Mouse (Mus musculus) heart, embryonic 10.5 days (tissue): ENCODE data around the gene Cdon. TPM values are rescaled to one million over a fixed set of nuclear protein-coding genes. Genes with fewer than 3 reads are reported as not detected.
A peak's percentile ranks its signal among the peaks of the same experiment; 100 is the strongest.
"Not testable (repeated sequence)": the region's sequence is repeated elsewhere in the genome, so short reads cannot be mapped to it uniquely, and the experiment has no call there.

Source experiments
- DNase-seq: peaks from one replicate; pipeline ENCODE4 v3.0.0-alpha.2; 2017; ENCODE audit warnings: low spot score
- H3K27ac ChIP-seq: fragments of 300-500 bp; sonication (generic); 2 replicates; pipeline ENCODE4 v1.5.1; 2016; ENCODE audit warnings: mild to moderate bottlenecking
- H3K27me3 ChIP-seq: fragments of 300-500 bp; sonication (generic); 2 replicates; pipeline ENCODE4 v1.6.1; 2016; ENCODE audit warnings: mild to moderate bottlenecking; ENCODE audit not compliant: poor library complexity, insufficient read depth, severe bottlenecking
- H3K36me3 ChIP-seq: fragments of 300-500 bp; sonication (generic); 2 replicates; pipeline ENCODE4 v1.6.1; 2016; ENCODE audit warnings: mild to moderate bottlenecking, moderate library complexity
- H3K4me1 ChIP-seq: fragments of 300-500 bp; sonication (generic); 2 replicates; pipeline ENCODE4 v1.6.1; 2016; ENCODE audit warnings: mild to moderate bottlenecking
- H3K4me3 ChIP-seq: fragments of 300-500 bp; sonication (generic); 2 replicates; pipeline ENCODE4 v1.5.1; 2016; ENCODE audit warnings: mild to moderate bottlenecking, moderate library complexity
- H3K9me3 ChIP-seq: fragments of 300-500 bp; sonication (generic); 2 replicates; pipeline ENCODE4 v1.6.1; 2016; ENCODE audit warnings: mild to moderate bottlenecking, moderate library complexity
- WGBS: fragments of 180-500 bp; shearing (Covaris S2); methylation state at CpG from one replicate; pipeline ENCODE4 v1.1.7; 2016; 5-methylcytosine and 5-hydroxymethylcytosine counted together
- polyA plus RNA-seq: library from polyadenylated mRNA; unstranded; fragments of >200 nt; fragmentation: Nextera tagmentation; extraction: Ambion mirVana; gene quantifications from 2 replicates; pipeline ENCODE4 v1.2.1, GENCODE M21; 2016

Gene Cdon
- polyA plus RNA-seq, 1 experiment from 2014 or later = 6.2 TPM

DNA sequence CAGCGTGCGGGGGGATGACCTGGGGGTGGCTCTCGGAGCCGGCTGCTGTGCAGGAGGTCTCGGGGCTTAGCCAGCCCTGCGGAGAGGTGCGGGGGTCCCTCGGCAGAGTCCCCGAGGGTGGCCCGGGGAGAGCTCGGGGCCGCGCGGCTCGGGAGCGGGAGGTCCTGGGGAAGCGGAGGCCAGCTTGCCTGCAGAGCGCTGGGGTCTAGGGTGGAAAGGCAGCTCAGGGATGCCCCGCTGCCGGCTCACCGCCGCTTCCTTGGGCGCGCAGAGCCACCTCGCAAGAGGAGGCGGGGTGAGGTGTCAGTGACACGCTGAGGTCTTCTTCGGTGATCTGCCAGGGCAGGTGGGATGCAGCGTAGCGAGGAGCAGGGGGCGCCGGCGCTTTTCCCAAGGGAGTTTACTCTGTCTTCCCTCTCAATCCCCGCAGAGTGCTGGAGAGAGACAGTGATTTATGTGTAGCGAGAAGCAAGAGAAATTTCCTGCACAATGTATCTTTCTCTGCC, 855 bp downstream of the Cdon start:
- no peaks in the 10 kb centered on the region for H3K9me3 ChIP-seq
- under 1% methylated on average over 35 of the region's 35 CpGs for WGBS
- peaks cover 23% of the 10 kb centered on the region for H3K4me1 ChIP-seq
- no peaks in the 10 kb centered on the region for H3K36me3 ChIP-seq
- peak overlapping the region; percentile 94 for H3K4me3 ChIP-seq
- DNase-seq = no peak
- H3K27ac ChIP-seq = peak overlapping the region; percentile 99
- H3K27me3 ChIP-seq = no peaks in the 10 kb centered on the region

DNA sequence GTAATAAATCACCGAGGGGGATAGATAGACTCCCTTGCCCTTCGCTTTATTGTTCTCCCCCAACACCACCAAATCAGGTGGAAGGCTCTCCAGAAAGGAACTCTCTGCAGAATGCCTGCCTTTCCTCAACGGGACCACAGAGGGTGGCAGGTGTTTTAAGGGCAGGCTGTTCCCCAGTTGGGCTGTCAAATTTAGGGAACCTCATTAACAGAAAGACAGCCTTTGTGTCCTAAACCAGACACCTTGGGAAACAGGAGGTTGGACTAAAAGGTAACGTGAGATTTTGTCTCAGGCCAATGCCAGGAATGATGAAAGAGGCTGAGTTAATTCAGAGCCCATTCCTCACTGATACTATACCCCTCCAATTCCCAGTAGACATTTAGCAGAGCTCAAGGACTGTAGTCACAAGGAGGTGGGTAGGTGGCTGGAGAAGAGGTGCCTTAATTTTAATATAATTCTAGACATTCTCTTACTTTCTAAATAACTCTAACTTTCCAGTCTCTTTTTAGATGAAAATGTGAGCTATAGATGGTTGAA, 1.5 kb downstream of the Cdon start:
- Histone ChIP-seq H3K4me3 (peak overlapping the region; percentile 94), H3K9me3 (no peaks in the 10 kb centered on the region), H3K36me3 (no peaks in the 10 kb centered on the region), H3K27me3 (no peaks in the 10 kb centered on the region), H3K4me1 (peaks cover 23% of the 10 kb centered on the region), H3K27ac (peak overlapping the region; percentile 99; the same call in 1 of the 2 replicates)
- WGBS = 6% methylated on average over 4 of the region's 4 CpGs
- DNase-seq = no peak

DNA sequence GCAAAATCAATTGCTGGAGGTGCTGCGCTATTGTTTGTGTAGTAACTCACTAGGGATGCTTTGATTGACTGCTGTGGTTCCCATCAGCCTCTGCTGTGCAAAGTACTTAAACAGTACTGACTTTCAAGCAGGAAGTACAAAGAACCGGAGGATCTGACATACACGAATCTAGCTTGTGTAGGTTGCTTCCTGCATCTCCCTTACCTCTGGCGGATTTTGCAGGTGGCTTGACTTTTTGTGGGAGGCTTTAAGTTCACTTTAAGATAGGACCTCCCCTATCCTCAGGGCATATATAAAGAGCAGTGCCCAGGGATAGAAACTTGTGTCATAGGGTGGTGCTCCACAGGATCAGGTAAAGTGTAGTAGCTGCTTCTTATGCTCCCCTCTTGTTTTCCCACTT, 2.3 kb downstream of the Cdon start:
- no peaks in the 10 kb centered on the region for H3K27me3 ChIP-seq
- 56% methylated on average over 4 of the region's 4 CpGs for WGBS
- no peaks in the 10 kb centered on the region for H3K9me3 ChIP-seq
- H3K27ac ChIP-seq = no peak overlapping the region
- H3K36me3 ChIP-seq = no peaks in the 10 kb centered on the region
- DNase-seq = no peak
- peaks cover 23% of the 10 kb centered on the region for H3K4me1 ChIP-seq
- H3K4me3 ChIP-seq = peak overlapping the region; percentile 4; the same call in 1 of the 2 replicates

DNA sequence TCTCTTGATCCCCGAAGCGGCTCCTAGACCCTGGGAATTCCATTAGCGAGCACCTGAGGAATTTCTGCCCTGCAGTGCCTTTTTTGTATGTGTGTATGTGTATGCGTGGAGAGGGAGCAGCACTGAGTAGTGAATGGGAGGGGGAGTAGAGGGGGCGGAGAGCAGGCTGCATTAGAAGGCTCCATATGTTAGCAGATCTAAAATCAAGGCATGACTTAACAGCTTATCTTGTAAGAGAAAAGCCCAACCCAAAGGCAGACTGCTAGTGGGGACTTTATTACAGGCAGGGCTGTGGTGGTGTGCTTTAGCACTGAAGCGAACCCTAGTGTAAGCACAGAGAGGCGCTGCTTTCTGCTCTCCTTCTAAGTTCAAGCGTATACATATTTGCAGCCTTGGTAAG, 3.7 kb downstream of the Cdon start:
- DNase-seq = no peak
- peaks cover 23% of the 10 kb centered on the region for H3K4me1 ChIP-seq
- no peaks in the 10 kb centered on the region for H3K9me3 ChIP-seq
- peak overlapping the region; percentile 42; the same call in 1 of the 2 replicates for H3K4me3 ChIP-seq
- H3K27me3 ChIP-seq = no peaks in the 10 kb centered on the region
- H3K27ac ChIP-seq = peak overlapping the region; percentile 53
- H3K36me3 ChIP-seq = no peaks in the 10 kb centered on the region
- WGBS = 14% methylated on average over 8 of the region's 8 CpGs

GRCm38 (mm10) chr9:35430476-35430875, 9.5 kb downstream of the Cdon start:
- no peaks in the 10 kb centered on the region for H3K9me3 ChIP-seq
- H3K36me3 ChIP-seq = no peaks in the 10 kb centered on the region
- no peak overlapping the region for H3K4me3 ChIP-seq
- H3K27ac ChIP-seq = no peak overlapping the region
- peaks cover 35% of the 10 kb centered on the region for H3K4me1 ChIP-seq
- no peak for DNase-seq
- WGBS = 69% methylated on average over 8 of the region's 8 CpGs
- no peaks in the 10 kb centered on the region for H3K27me3 ChIP-seq

- Histone ChIP-seq H3K9me3 (no peaks in the 10 kb centered on the region), H3K36me3 (no peaks in the 10 kb centered on the region), H3K27ac (no peak overlapping the region), H3K27me3 (no peaks in the 10 kb centered on the region), H3K4me1 (peaks cover 39% of the 10 kb centered on the region), H3K4me3 (no peak overlapping the region)
- 65% methylated on average over 6 of the region's 6 CpGs for WGBS
- DNase-seq = no peak
Measured at GRCm38 (mm10) chr9:35431396-35431795, 10.5 kb downstream of the Cdon start.

- not testable (repeated sequence) for H3K4me3 ChIP-seq, H3K9me3 ChIP-seq, H3K27me3 ChIP-seq, H3K27ac ChIP-seq, DNase-seq, H3K36me3 ChIP-seq
- H3K4me1 ChIP-seq = peaks cover 39% of the 10 kb centered on the region
- WGBS = 43% methylated on average over 3 of the region's 3 CpGs
Measured at GRCm38 (mm10) chr9:35432717-35433297, 11.9 kb downstream of the Cdon start.

DNA sequence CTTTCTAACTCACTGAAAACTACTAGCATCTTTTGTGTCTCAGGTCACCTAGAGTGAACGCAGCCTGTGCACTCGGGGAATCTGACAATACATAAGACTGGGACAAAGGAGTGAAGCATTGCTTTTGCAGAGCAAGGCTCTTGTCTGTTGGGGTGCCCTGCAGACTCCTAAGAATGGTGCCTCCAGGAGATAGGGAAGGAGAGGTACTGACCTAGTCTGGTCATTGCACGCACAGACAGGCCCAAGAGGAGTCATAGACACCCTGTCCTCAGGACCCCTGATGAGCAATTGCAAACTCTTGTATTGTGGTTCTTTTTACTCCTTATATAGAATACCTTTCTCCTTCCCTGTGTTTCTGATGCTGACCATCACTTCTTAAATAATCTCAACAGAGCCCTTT, 13.4 kb downstream of the Cdon start:
- DNase-seq = no peak
- no peaks in the 10 kb centered on the region for H3K36me3 ChIP-seq
- no peak overlapping the region for H3K4me3 ChIP-seq
- H3K4me1 ChIP-seq = peaks cover 39% of the 10 kb centered on the region
- no peaks in the 10 kb centered on the region for H3K9me3 ChIP-seq
- no peaks in the 10 kb centered on the region for H3K27me3 ChIP-seq
- H3K27ac ChIP-seq = 0 out of 2 replicates have a peak overlapping the region, but pooled peaks have one; percentile 22
- 64% methylated on average over 3 of the region's 3 CpGs for whole genome bisulfite sequencing

GRCm38 (mm10) chr9:35435565-35435964, 14.6 kb downstream of the Cdon start:
- Histone ChIP-seq H3K4me1 (peaks cover 35% of the 10 kb centered on the region), H3K27ac (peak overlapping the region; percentile 36; the same call in 1 of the 2 replicates), H3K9me3 (no peaks in the 10 kb centered on the region), H3K27me3 (no peaks in the 10 kb centered on the region), H3K36me3 (no peaks in the 10 kb centered on the region), H3K4me3 (no peak overlapping the region)
- WGBS = 29% methylated on average over 9 of the region's 9 CpGs
- no peak for DNase-seq

- H3K9me3 ChIP-seq = no peaks in the 10 kb centered on the region
- H3K4me3 ChIP-seq = no peak overlapping the region
- H3K4me1 ChIP-seq = peaks cover 33% of the 10 kb centered on the region
- H3K27ac ChIP-seq = no peak overlapping the region
- H3K36me3 ChIP-seq = no peaks in the 10 kb centered on the region
- DNase-seq = no peak
- WGBS = 86% methylated on average over 8 of the region's 8 CpGs
- H3K27me3 ChIP-seq = no peaks in the 10 kb centered on the region
Measured at GRCm38 (mm10) chr9:35438286-35439061, 17.5 kb downstream of the Cdon start.

- no peaks in the 10 kb centered on the region for H3K36me3 ChIP-seq
- no peaks in the 10 kb centered on the region for H3K9me3 ChIP-seq
- peaks cover 38% of the 10 kb centered on the region for H3K4me1 ChIP-seq
- H3K27me3 ChIP-seq = no peaks in the 10 kb centered on the region
- no peak for DNase-seq
- WGBS = 79% methylated on average over 6 of the region's 6 CpGs
- no peak overlapping the region for H3K27ac ChIP-seq
- H3K4me3 ChIP-seq = no peak overlapping the region
Measured at GRCm38 (mm10) chr9:35439062-35439442, 18.1 kb downstream of the Cdon start.

DNA sequence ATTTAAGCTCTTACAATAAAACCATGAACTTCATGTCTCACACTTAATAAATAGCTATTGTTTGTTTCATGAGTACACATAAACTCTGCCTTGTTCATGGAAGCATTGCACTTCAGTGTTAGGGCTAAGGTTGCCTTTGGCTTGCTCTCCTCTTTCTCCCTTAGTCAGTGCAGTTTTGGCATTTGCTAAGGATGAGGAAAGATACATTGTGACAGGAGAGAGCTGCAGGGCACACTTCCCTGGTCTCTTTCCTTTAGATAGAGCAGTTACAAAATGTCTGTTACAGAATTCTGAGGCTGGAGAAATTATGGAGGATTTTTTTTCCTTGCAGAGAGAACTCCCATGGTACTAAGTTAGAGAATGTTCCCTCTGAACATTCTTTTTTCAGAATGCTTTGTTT, 18.8 kb downstream of the Cdon start:
- Histone ChIP-seq H3K4me3 (no peak overlapping the region), H3K27ac (no peak overlapping the region), H3K36me3 (no peaks in the 10 kb centered on the region), H3K4me1 (peaks cover 38% of the 10 kb centered on the region), H3K9me3 (no peaks in the 10 kb centered on the region), H3K27me3 (no peaks in the 10 kb centered on the region)
- DNase-seq = no peak

DNA sequence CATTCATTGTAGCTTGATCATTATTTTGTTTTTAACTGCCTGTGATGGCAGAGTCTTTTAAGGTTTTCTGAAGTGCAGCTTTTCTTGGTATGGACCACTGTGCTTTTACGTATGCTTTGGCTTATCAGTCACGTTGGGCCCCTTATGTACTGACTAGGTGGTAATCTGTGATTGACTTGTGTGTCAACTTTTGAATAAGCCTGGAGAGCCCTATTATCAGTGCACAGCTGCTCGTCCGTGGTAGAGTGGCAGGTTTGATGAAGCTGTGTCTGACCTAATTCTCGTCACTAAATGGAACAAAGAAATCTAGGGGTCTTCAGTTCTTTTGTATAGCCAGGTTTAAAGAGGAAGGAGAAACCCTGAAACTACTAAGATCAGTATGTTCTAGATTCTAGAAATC, 21.5 kb downstream of the Cdon start:
- no peaks in the 10 kb centered on the region for H3K36me3 ChIP-seq
- DNase-seq = no peak
- WGBS = 15% methylated on average over 5 of the region's 5 CpGs
- no peaks in the 10 kb centered on the region for H3K27me3 ChIP-seq
- peaks cover 27% of the 10 kb centered on the region; the same call in 1 of the 2 replicates for H3K4me1 ChIP-seq
- H3K4me3 ChIP-seq = no peak overlapping the region
- no peaks in the 10 kb centered on the region for H3K9me3 ChIP-seq
- no peak overlapping the region for H3K27ac ChIP-seq
